Mouse (Mus musculus): ENCODE measurements around the gene N4bp3. TPM values are rescaled to one million over a fixed set of nuclear protein-coding genes. Genes with fewer than 3 reads are reported as not detected.

The N4bp3 gene
- polyA plus RNA-seq, 1 experiment from 2014 or later, result 39.2 TPM

- TF ChIP-seq CTCF (IDR thresholded peaks at IDR 0.05; ENCODE audit: low read depth), result no peak
These were observed 20.9 kb downstream of the N4bp3 start for GRCm38 (mm10) chr11:51629651-51630314.

GRCm38 (mm10) chr11:51627907-51628306 is 22.7 kb downstream of the N4bp3 start:
- 85% methylated on average over 8 of the region's 8 CpGs for WGBS

More at GRCm38 (mm10) chr11:51629651-51630314, 20.9 kb downstream of the N4bp3 start:
- H3K9ac ChIP-seq, result no peak overlapping the region
- WGBS, result 70% methylated on average over 15 of the region's 15 CpGs
- H3K36me3 ChIP-seq (ENCODE audit: insufficient read depth), result peaks cover 37% of the 10 kb centered on the region
- no peak for ATAC-seq (ENCODE audit: insufficient read depth)
- no peaks in the 10 kb centered on the region for H3K4me1 ChIP-seq (ENCODE audit: insufficient read depth)
- DNase-seq, result no peak
- no peak overlapping the region for H3K4me2 ChIP-seq
- H3K9me3 ChIP-seq (ENCODE audit: low read depth, low read length), result no peaks in the 10 kb centered on the region
- H3K27me3 ChIP-seq (ENCODE audit: insufficient read depth, low read length), result no peaks in the 10 kb centered on the region
- H3K27ac ChIP-seq (ENCODE audit: low read depth), result no peak overlapping the region
- H3K4me3 ChIP-seq (ENCODE audit: low read depth, low read length), result no peak overlapping the region

GRCm38 (mm10) chr11:51627425-51627824 is 23.2 kb downstream of the N4bp3 start:
- Histone ChIP-seq H3K4me2 (no peak overlapping the region), H3K27me3 (ENCODE audit: insufficient read depth, low read length) (no peaks in the 10 kb centered on the region), H3K36me3 (ENCODE audit: insufficient read depth) (peaks cover 60% of the 10 kb centered on the region), H3K4me3 (ENCODE audit: low read depth, low read length) (no peak overlapping the region), H3K9ac (no peak overlapping the region), H3K27ac (ENCODE audit: low read depth) (no peak overlapping the region), H3K4me1 (ENCODE audit: insufficient read depth) (no peaks in the 10 kb centered on the region), H3K9me3 (ENCODE audit: low read depth, low read length) (no peaks in the 10 kb centered on the region)
- WGBS, result 93% methylated on average over 9 of the region's 9 CpGs
- no peak for TF ChIP-seq CTCF (IDR thresholded peaks at IDR 0.05; ENCODE audit: low read depth)
- DNase-seq (no peak), ATAC-seq (ENCODE audit: insufficient read depth) (no peak)

More at GRCm38 (mm10) chr11:51627907-51628306, 22.7 kb downstream of the N4bp3 start:
- no peaks in the 10 kb centered on the region for H3K4me1 ChIP-seq (ENCODE audit: insufficient read depth)
- DNase-seq, result no peak
- H3K9ac ChIP-seq, result no peak overlapping the region
- no peak overlapping the region for H3K27ac ChIP-seq (ENCODE audit: low read depth)
- ATAC-seq (ENCODE audit: insufficient read depth), result no peak
- no peak for TF ChIP-seq CTCF (IDR thresholded peaks at IDR 0.05; ENCODE audit: low read depth)
- H3K27me3 ChIP-seq (ENCODE audit: insufficient read depth, low read length), result no peaks in the 10 kb centered on the region
- H3K4me3 ChIP-seq (ENCODE audit: low read depth, low read length), result no peak overlapping the region
- no peak overlapping the region for H3K4me2 ChIP-seq
- H3K9me3 ChIP-seq (ENCODE audit: low read depth, low read length), result no peaks in the 10 kb centered on the region
- peaks cover 55% of the 10 kb centered on the region for H3K36me3 ChIP-seq (ENCODE audit: insufficient read depth)

GRCm38 (mm10) chr11:51625187-51625820 is 25.3 kb downstream of the N4bp3 start:
- no peaks in the 10 kb centered on the region for H3K27me3 ChIP-seq (ENCODE audit: insufficient read depth, low read length)
- TF ChIP-seq CTCF (IDR thresholded peaks at IDR 0.05; ENCODE audit: low read depth), result no peak
- H3K9ac ChIP-seq, result no peak overlapping the region
- no peaks in the 10 kb centered on the region for H3K9me3 ChIP-seq (ENCODE audit: low read depth, low read length)
- WGBS, result 73% methylated on average over 5 of the region's 5 CpGs
- H3K4me2 ChIP-seq, result no peak overlapping the region
- peaks cover 62% of the 10 kb centered on the region for H3K36me3 ChIP-seq (ENCODE audit: insufficient read depth)
- peaks cover 8% of the 10 kb centered on the region; the same call in 1 of the 2 replicates for H3K4me1 ChIP-seq (ENCODE audit: insufficient read depth)
- no peak overlapping the region for H3K4me3 ChIP-seq (ENCODE audit: low read depth, low read length)
- no peak for DNase-seq
- no peak for ATAC-seq (ENCODE audit: insufficient read depth)
- H3K27ac ChIP-seq (ENCODE audit: low read depth), result no peak overlapping the region

GRCm38 (mm10) chr11:51622971-51623491 is 27.6 kb downstream of the N4bp3 start:
- Histone ChIP-seq H3K4me1 (ENCODE audit: insufficient read depth) (peaks cover 8% of the 10 kb centered on the region; the same call in 1 of the 2 replicates), H3K4me3 (ENCODE audit: low read depth, low read length) (no peak overlapping the region), H3K9me3 (ENCODE audit: low read depth, low read length) (no peaks in the 10 kb centered on the region), H3K4me2 (no peak overlapping the region), H3K9ac (no peak overlapping the region), H3K27me3 (ENCODE audit: insufficient read depth, low read length) (no peaks in the 10 kb centered on the region), H3K27ac (ENCODE audit: low read depth) (no peak overlapping the region), H3K36me3 (ENCODE audit: insufficient read depth) (peaks cover 54% of the 10 kb centered on the region)
- no peak for TF ChIP-seq CTCF (IDR thresholded peaks at IDR 0.05; ENCODE audit: low read depth)
- no peak for DNase-seq
- ATAC-seq (ENCODE audit: insufficient read depth), result no peak
- WGBS, result 84% methylated on average over 7 of the region's 7 CpGs

- no peak overlapping the region for H3K4me3 ChIP-seq (ENCODE audit: low read depth, low read length)
- H3K27me3 ChIP-seq (ENCODE audit: insufficient read depth, low read length), result no peaks in the 10 kb centered on the region
- ATAC-seq (ENCODE audit: insufficient read depth) (no peak), DNase-seq (no peak)
- H3K4me1 ChIP-seq (ENCODE audit: insufficient read depth), result peaks cover 8% of the 10 kb centered on the region; the same call in 1 of the 2 replicates
- no peak overlapping the region for H3K9ac ChIP-seq
- H3K4me2 ChIP-seq, result no peak overlapping the region
- no peaks in the 10 kb centered on the region for H3K9me3 ChIP-seq (ENCODE audit: low read depth, low read length)
- TF ChIP-seq CTCF (IDR thresholded peaks at IDR 0.05; ENCODE audit: low read depth), result no peak
- WGBS, result 92% methylated on average over 2 of the region's 2 CpGs
- H3K36me3 ChIP-seq (ENCODE audit: insufficient read depth), result peaks cover 44% of the 10 kb centered on the region
- H3K27ac ChIP-seq (ENCODE audit: low read depth), result no peak overlapping the region
These were observed 28.9 kb downstream of the N4bp3 start for GRCm38 (mm10) chr11:51621776-51622175.

GRCm38 (mm10) chr11:51620084-51620483 is 30.6 kb downstream of the N4bp3 start:
- H3K4me2 ChIP-seq, result peak overlapping the region; percentile 81
- peak overlapping the region; percentile 85 for H3K4me3 ChIP-seq (ENCODE audit: low read depth, low read length)
- ATAC-seq (ENCODE audit: insufficient read depth) (no peak), DNase-seq (no peak)
- peak overlapping the region; percentile 76 for H3K9ac ChIP-seq
- H3K27me3 ChIP-seq (ENCODE audit: insufficient read depth, low read length), result no peaks in the 10 kb centered on the region
- H3K9me3 ChIP-seq (ENCODE audit: low read depth, low read length), result no peaks in the 10 kb centered on the region
- H3K4me1 ChIP-seq (ENCODE audit: insufficient read depth), result peaks cover 8% of the 10 kb centered on the region; the same call in 1 of the 2 replicates
- H3K36me3 ChIP-seq (ENCODE audit: insufficient read depth), result peaks cover 29% of the 10 kb centered on the region
- TF ChIP-seq CTCF (IDR thresholded peaks at IDR 0.05; ENCODE audit: low read depth), result no peak
- 2% methylated on average over 11 of the region's 11 CpGs for WGBS
- H3K27ac ChIP-seq (ENCODE audit: low read depth), result peak overlapping the region; percentile 68

Data from lung, embryonic 14.5 days (tissue).